Mouse (Mus musculus): ENCODE data around the gene Entpd7.

The Entpd7 gene

DNA sequence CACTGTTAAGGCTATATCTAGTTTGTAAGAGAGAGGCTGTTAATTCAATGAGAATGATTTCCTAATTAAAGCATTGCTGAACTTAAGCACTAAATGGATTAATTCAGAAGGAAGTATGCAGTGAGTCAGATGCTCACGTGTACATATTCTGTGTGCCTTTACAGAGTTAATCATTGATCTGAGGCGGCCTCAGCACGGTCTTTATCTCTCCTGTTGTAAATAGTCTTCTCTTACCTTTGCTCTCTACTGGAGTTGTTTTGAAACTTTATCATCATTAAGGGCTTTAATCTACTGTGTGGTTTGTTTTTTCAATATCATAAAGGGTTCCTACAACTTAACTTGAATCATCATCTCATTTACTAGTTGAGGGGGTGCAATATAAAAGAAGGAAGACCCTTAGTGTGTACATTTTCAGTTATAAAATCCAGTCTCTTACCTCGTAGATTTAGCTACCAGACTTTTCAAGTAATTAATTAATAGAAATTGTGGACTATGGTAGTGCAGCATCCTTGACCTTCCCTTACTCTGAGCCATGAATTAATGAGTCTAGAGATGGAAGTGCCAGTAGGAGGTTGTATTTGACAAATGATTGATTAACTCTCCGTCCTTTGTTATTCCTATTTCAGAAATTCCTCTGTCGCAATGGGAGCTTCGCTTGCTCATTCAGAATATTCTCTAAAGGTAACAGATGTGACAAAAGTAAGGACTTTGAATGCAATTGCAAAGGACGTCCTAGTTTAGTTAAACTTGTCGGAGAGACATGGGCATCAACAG, 78.3 kb downstream of the Entpd7 start:
- DNase-seq (ENCODE audit: low read depth, low spot score) = no peak

- DNase-seq (ENCODE audit: low read depth, low spot score) = no peak
Measured at GRCm38 (mm10) chr19:43769366-43769960, 80.0 kb downstream of the Entpd7 start.

DNA sequence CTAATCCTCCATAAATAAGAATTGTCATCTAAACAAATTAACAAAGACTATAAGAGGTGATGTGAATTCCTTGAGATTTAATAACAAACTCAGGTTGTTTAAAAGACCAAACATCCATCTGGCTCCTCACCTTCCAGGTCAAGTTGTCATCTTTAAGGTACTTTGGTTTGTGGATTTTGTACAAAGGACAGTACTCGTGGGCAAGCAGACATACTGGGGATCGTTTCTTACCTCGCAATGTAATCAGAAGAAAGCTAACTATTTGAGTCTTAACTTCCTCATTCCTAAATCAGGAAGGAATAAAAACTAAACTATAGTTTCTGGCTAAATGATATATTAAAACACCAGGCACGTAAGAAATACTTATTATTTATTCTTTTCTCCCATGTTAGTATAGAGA, 81.1 kb downstream of the Entpd7 start:
- DNase-seq (ENCODE audit: low read depth, low spot score) = no peak

GRCm38 (mm10) chr19:43771499-43771969, 82.1 kb downstream of the Entpd7 start:
- no peak for DNase-seq (ENCODE audit: low read depth, low spot score)

DNA sequence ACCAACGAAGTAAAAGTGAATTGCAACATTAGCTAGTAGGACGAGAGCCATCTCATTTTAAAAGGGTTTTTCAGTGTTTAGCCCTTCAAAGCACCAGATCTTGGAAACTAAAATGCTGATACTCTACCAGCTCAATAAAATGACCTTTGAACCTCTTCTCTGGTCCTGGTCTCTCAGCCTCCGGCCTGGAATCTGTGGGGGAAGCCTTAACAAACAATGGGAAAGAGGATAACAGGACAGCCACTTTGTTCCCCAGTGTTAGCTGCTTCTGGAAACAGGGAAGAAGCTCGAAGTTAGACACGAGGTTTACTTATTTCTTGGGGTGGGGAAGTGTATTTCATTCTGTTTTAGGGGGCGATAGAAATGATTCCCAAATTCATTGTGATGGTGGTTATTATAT, 82.8 kb downstream of the Entpd7 start:
- no peak for DNase-seq (ENCODE audit: low read depth, low spot score)

DNA sequence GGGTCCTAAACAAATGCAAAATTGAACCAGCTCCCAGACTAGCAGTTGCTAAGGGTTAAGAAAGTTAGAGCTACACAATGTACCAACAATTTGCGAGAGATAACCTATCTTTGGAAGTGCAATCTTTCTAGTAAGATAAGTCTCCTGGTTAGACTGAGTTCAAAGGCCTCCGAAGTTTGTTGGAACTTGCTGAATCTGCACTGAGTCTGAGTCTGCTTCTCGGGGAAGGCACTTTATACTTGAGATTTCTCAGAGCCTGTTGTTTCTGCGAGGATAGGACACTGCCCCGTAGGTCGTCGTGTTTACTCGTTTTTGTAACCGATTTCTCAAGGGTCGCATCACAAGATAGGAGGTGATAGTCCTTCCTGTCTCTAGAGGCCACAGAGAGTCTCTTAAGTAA, 86.0 kb downstream of the Entpd7 start:
- no peak for DNase-seq (ENCODE audit: low read depth, low spot score)

GRCm38 (mm10) chr19:43776561-43776960, 87.1 kb downstream of the Entpd7 start:
- DNase-seq (ENCODE audit: low read depth, low spot score) = no peak

- DNase-seq (ENCODE audit: low read depth, low spot score) = no peak
Measured at GRCm38 (mm10) chr19:43777308-43777707, 87.8 kb downstream of the Entpd7 start.

DNA sequence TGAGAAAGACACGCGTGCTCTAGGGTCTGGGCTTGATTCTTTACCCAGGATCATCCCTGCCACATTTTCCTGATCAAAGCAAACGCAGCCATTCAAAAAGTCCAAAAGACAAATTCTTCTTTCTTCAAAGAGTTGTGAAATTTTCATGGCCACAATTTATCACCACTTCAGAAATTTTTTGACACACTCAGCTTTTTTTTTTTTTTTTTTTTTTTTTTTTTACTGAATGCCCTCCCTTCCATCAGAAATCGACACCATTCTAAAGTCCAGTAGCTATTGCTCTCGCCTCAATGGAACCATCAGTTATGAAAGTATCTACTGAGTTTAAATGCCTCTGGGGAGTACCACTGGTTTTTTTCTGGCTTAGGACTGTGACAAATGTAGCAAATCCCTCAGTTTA, 90.9 kb downstream of the Entpd7 start:
- no peak for DNase-seq (ENCODE audit: low read depth, low spot score)

DNA sequence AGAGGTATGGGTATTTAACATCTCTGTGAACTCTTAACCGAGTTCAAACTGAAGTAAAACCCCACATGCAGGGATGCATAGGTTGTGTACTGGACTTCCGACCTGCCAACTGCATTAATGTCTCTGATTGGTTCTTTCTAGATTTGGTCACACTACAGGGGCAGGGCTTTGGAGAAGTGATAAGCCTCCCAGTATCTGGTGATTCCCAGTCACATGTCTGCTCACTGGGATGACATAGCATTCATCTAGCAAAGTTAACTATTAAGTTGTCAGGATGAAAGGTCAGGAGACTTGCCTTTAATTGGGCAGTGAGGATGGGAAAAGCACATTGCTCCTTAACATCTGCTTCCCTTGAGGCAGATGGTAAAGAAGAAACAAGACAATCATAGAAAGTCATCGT, 92.5 kb downstream of the Entpd7 start, which contains the start of gene Abcc2:
Abcc2 (plus strand) TSS at position 213 of the 400 bp plus-strand sequence.
- DNase-seq (ENCODE audit: low read depth, low spot score) = no peak

Measured in brain, adult 2 months (tissue).